Mouse (Mus musculus) thymus, postnatal 25 days (tissue): ENCODE results near the gene Nup188.
A peak's percentile ranks its signal among the peaks of the same experiment; 100 is the strongest.

Experiments used
- DNase-seq: peaks from one replicate; pipeline ENCODE4 v3.0.0; 2022

Gene Nup188

GRCm38 (mm10) chr2:30355861-30356260 lies 69.7 kb downstream of the Nup188 start:
- DNase-seq, result no peak

DNA sequence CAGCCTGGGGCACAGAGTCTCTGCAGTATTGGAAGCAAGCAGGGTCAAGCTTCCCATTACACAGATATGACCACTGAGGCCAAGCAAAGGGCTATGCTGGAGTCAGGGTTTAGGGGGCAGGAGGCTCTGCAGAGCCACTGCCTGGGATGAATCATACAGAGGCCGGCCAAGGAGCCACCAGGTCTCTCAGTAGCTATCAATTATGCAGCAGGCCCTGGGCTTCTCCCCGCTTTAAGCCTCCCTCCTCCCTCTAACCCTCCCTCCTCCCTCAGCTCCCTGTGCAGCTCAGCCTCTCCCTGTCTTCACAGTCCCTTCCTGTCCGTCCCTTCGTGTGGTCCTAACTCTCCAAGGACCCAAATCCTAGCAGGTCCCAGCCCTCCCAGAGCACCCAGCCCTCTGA lies 70.1 kb downstream of the Nup188 start:
- DNase-seq, result no peak

GRCm38 (mm10) chr2:30356906-30357305 lies 70.7 kb downstream of the Nup188 start:
- DNase-seq, result no peak

- no peak for DNase-seq
Observed at GRCm38 (mm10) chr2:30357552-30358510, 71.6 kb downstream of the Nup188 start.

DNA sequence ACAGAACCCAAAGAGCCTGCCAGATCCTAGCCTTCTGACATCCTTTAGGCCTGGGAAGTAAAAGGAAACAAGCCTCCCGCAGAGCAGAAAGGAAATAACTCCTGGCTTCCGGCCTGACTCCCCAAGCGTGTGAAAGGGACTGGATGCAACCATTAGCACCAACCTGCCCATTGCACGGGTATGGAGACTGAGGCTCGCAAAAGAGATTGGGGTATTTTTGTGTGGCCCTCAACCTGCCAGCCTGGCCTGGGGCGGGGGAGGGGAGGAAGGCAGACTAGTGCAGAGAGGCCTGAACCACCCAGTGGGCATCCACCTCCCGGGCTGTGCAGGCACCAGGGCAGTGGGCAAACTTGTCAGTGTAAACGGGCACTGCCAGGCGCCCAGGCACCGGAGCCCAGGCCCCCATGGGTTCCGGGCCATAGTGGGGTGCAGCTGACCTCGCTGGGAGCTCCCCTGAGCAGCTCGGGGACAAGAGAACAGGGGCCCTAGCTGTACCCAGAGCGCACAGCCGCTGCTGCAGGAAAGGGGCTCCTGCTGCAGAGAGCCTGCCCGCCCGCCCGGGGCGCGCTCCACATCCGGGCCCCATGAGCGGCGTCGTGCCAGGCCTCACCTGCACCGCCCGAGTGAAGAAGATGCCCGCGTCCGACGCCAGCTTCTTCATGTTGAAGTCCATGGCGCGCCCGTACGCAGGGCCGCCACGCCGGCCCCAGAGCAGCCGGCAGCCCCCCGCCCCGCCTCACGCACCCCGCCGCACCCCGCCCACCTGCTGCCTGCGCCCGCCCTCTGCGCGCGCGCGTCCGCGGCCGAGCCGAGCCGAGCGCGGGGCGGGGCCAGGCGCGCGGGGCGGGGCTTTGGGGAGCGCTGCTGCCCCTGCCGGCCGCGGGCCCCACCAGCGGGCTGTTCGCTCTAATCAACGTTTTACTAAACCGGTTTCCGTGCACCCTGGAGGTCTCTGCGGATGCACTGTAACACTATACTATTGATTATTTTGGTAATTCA lies 72.6 kb downstream of the Nup188 start, which contains the start of gene Sh3glb2:
Sh3glb2 (minus strand) TSS at position 805 of the 999 bp plus-strand sequence.
- peak; percentile 89 for DNase-seq

- DNase-seq, result no peak
Observed at GRCm38 (mm10) chr2:30360626-30361025, 74.4 kb downstream of the Nup188 start.

DNA sequence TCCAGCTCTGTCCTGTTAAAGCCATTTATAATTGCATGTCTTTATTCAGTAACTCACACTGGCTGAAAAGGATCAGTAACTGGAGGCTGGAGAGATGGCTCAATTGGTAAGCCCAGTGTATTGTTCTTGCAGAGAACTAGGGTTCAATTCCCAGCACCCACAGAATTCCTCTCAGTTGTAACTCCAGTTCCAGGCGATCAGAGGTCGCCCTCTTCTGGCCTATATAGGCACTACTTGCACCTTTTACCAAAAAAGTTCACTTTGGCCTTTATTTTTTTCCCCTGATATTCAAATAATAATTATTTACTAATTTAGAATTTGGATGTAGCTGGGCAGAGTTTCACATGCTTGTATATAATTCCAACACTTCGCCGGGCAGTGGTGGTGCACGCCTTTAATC lies 76.7 kb downstream of the Nup188 start:
- DNase-seq, result no peak

DNA sequence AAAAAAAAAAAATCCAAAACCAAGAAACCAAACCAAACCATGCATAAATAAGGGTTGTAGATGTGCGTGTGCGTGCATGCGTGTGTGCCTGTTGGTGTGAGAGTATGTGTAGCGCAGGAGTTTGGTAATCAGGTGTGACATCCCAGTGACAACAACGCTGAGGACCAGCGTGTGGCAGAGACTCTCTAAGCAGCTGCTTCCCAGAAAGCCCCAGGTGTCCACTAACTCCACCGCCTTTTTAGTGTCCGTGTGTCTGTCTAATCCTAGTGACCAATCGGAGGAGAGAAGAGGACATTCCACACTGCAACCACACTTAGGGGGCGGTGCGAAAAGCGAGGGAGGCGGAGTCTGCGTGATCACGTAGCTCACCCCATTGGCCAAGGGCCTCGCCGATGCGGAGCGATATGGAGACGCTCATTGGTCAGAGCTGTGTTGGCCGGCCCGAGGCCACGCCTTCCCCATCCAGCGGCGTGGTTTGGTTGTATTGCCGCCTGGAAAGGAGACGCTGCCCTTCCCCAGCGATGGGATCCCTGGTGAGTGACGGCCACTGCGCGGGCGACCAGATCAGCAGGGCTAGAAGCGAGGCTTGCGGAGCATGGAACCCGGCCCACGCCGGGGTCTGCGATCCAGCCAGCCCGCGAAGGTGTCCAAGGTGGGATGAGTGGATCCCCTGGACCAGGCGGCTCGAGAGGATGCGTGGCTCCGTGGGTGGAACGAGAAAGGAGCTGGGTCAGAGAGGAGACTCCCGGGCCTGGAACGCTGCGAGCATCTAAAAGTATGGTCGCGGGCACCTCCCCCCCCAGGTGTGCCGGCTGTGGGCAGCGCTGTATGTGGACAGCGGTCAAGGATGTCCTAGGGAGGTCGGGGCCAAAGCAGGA lies 77.8 kb downstream of the Nup188 start, which contains the start of gene Miga2:
Miga2 (plus strand) TSS at position 461 of the 878 bp plus-strand sequence.
- DNase-seq, result peak; percentile 97

DNA sequence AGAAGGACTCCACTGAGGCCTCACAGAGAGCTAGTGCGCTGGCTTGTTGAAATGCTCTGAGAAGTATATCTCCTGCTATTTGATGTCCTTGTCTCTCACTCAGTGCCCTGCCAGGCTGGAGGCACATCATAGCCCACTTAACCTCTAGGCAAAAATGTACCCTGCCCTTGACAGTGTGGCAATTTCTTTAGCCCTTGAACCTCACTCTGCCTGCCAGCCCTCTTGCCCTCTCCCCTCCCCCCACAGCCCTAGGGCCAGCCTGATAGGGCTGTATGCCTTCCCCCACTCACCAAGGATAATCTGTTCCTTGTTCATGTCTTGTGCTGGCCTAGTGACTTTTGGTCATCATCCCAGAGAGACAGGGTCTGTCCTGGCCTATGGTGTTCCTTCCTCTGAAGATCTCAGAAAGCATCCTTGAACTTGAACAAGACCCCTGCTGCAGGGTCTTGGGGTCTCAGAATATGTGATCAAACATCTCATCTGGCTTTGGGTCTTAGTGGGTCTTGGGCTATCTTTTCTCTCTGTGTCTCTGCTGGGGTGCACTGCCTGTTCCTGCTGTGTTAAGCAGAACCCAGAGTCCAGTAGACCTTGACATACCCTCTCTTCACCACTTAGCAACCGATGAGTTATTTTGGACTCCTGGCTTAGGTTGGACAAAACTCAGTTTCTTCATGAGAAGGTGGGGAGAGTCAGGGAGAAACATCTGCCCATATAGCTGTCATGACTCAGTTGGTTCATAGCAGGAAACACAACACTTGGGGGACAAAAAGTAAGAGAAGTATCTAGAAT lies 79.3 kb downstream of the Nup188 start:
- DNase-seq, result no peak

GRCm38 (mm10) chr2:30366203-30366602 lies 80.0 kb downstream of the Nup188 start:
- no peak for DNase-seq

GRCm38 (mm10) chr2:30371544-30371943 lies 85.3 kb downstream of the Nup188 start:
- DNase-seq, result no peak

DNA sequence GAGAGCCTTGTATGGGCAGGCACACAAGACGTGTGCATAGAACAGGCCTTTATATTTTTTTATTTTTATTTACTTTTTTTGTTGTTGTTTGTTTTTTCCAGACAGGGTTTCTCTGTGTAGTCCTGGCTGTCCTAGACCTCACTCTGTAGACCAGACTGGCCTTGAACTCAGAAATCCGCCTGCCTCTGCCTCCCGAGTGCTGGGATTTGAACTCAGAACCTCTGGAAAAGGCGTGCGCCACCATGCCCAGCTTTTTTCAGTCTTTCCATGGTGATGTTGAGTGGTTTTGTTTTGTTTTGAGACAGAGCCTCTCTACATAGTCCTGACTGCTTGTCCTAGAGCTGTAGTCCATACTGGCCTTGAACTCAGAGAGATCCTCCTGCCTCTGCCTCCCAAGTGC lies 86.5 kb downstream of the Nup188 start:
- no peak for DNase-seq

DNA sequence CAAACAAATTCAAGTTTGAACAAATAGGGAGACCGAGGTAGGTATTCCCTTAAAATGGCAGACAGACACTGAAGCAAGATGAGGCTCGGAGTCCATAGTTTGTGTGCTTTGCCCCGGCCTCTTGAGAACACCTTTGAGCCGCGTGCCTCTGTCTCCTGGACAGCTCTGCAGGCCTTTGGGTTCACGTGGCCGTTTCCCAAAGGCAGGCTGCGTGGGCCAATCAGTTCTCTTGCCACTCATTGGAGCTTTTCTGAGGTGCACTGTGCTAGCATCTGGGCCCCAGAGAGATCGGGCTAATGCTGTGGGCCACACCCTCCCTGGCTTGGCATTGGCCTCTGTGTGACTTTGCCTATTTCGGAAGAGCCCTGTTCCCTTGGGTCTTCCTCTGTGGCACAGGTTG lies 89.7 kb downstream of the Nup188 start:
- DNase-seq, result no peak

DNA sequence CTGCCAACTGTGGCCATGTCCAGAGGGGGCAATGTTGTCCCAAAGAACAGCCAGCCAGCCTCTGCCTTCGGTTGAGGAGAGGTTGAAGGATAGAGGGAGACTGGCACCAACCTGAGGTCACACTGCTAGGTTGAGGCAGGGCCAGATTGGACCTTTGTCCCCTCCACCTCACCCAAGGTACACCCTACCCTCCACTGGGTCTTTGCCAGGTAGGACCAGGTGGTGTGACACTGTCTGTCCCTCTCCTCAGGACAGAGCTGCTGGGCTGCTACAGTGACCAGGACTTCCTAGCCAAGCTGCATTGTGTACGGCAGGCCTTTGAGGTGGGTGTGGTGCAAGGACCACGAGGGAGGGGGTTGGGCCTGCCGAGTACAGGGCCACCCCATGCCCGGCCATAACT lies 91.5 kb downstream of the Nup188 start:
- no peak for DNase-seq

- no peak for DNase-seq
Observed at GRCm38 (mm10) chr2:30379307-30379706, 93.1 kb downstream of the Nup188 start.

GRCm38 (mm10) chr2:30380564-30381376 lies 94.6 kb downstream of the Nup188 start:
- DNase-seq, result no peak

DNA sequence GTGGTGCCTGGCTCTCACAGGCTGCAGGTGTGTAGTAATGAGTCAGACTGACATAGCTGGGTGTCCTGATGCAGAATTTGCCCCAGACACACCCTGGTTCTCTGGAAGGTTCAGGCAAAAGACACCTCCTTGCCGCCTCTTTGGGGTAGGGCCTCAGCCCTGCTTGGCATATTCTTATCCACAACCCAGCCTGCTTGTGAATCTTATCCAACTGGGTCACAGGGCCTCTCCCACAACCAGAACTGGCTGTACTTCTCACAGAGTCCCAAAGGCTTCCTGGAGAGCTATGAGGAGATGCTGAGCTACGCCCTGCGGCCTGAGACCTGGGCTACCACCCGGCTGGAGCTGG lies 95.2 kb downstream of the Nup188 start:
- no peak for DNase-seq

GRCm38 (mm10) chr2:30384814-30385213 lies 98.6 kb downstream of the Nup188 start:
- no peak for DNase-seq

DNA sequence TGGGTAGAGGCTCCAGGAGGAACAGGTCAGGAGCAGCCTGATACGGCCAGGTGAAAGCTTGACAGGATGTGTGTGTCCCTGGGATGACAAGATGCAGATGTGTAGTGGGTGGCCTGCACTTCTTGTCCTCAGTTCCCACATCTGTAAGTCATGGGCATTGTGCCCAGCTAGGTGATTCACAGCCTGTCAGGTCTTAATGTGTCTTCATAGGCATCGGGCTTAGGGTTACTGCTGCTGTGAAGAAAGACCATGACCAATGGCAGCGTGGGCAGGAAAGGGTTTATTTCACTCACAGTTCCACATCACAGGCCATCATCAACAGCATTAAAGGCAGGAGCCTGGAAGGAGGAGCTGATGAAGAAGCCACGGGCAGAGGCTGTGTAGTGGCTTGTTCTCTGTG lies 99.4 kb downstream of the Nup188 start:
- no peak for DNase-seq

DNA sequence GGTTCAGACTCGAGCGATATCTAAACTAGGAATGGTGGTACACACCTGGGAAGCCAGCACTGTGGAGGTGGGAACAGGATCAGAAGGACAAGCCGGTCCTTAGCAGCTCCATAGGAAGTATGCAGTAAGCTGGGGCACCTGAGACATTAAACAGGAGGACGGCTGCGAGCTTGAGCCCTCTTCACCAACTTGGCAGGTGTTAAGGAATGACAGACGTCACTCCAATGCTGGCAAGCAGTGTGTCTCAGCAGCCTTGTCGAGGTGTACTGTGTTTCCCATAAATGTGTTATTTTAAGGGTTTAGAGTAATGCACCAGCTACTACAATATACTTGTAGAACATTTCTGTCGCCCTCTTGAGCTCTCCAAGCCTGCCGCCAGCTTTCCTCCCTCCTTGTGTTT lies 100.7 kb downstream of the Nup188 start:
- DNase-seq, result no peak

DNA sequence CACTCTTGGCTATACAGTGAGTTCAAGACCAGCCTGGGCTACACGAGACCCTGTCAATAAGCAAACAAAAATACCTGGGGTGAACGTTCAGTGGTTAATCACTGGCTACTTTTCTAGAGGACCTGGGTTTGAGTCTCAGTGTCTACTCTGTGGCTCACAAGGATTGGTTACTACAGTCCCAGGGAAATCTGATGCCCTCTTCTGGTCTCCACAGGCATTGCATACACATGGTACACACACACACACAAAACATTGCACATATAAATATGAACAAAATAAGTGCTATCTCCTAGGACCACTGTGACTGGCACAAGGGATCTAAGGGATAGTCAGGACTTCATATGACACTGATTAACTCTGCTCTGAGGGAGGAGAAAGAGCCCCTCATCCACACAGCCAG lies 102.8 kb downstream of the Nup188 start:
- DNase-seq, result no peak
